Mouse (Mus musculus): ENCODE data around the gene Insr. TPM values are rescaled to one million over a fixed set of nuclear protein-coding genes. Genes with fewer than 3 reads are reported as not detected.

The Insr gene
- polyA plus RNA-seq, 1 experiment from 2014 or later, result 26.3 TPM

- ATAC-seq (replicated peaks; ENCODE audit: insufficient number of reproducible peaks, low FRiP score, low TSS enrichment, low read depth) (no peak), DNase-seq (ENCODE audit: low spot score) (no peak)
- Histone ChIP-seq H3K9me3 (replicated peaks; ENCODE audit: control insufficient read depth, low read length) (no peaks in the 10 kb centered on the region; the same call in 1 of the 2 replicates), H3K36me3 (replicated peaks; ENCODE audit: control insufficient read depth, insufficient read depth, low read depth, low read length) (no peaks in the 10 kb centered on the region), H3K27me3 (ENCODE audit: control insufficient read depth, insufficient read depth, low read length) (no peaks in the 10 kb centered on the region), H3K4me1 (ENCODE audit: control insufficient read depth, insufficient read depth, low read length) (no peaks in the 10 kb centered on the region), H3K9ac (replicated peaks; ENCODE audit: low read length) (no peak overlapping the region), H3K4me3 (ENCODE audit: low read depth, low read length) (no peak overlapping the region), H3K27ac (replicated peaks; ENCODE audit: low read depth, low read length) (no peak overlapping the region), H3K4me2 (ENCODE audit: low read depth, low read length) (no peak overlapping the region)
- 87% methylated on average over 3 of the region's 3 CpGs for WGBS
These were observed 1.9 kb upstream of the Insr start for GRCm38 (mm10) chr8:3281296-3281695.

GRCm38 (mm10) chr8:3280266-3280910 is 971 bp upstream of the Insr start:
- ATAC-seq (replicated peaks; ENCODE audit: insufficient number of reproducible peaks, low FRiP score, low TSS enrichment, low read depth) (no peak), DNase-seq (ENCODE audit: low spot score) (no peak)
- Histone ChIP-seq H3K4me2 (ENCODE audit: low read depth, low read length) (no peak overlapping the region), H3K4me1 (ENCODE audit: control insufficient read depth, insufficient read depth, low read length) (no peaks in the 10 kb centered on the region), H3K27me3 (ENCODE audit: control insufficient read depth, insufficient read depth, low read length) (no peaks in the 10 kb centered on the region), H3K27ac (replicated peaks; ENCODE audit: low read depth, low read length) (no peak overlapping the region), H3K4me3 (ENCODE audit: low read depth, low read length) (no peak overlapping the region), H3K9me3 (replicated peaks; ENCODE audit: control insufficient read depth, low read length) (no peaks in the 10 kb centered on the region; the same call in 1 of the 2 replicates), H3K9ac (replicated peaks; ENCODE audit: low read length) (no peak overlapping the region), H3K36me3 (replicated peaks; ENCODE audit: control insufficient read depth, insufficient read depth, low read depth, low read length) (no peaks in the 10 kb centered on the region)
- 29% methylated on average over 11 of the region's 11 CpGs for WGBS

GRCm38 (mm10) chr8:3279721-3280077 is 282 bp upstream of the Insr start:
- H3K4me1 ChIP-seq (ENCODE audit: control insufficient read depth, insufficient read depth, low read length), result no peaks in the 10 kb centered on the region
- peak overlapping the region; percentile 91 for H3K9ac ChIP-seq (replicated peaks; ENCODE audit: low read length)

GRCm38 (mm10) chr8:3278181-3278820 is 1.1 kb downstream of the Insr start:
- H3K4me3 ChIP-seq (ENCODE audit: low read depth, low read length), result peak overlapping the region; percentile 85
- no peaks in the 10 kb centered on the region; the same call in 1 of the 2 replicates for H3K9me3 ChIP-seq (replicated peaks; ENCODE audit: control insufficient read depth, low read length)
- H3K27ac ChIP-seq (replicated peaks; ENCODE audit: low read depth, low read length), result no peak overlapping the region
- ATAC-seq (replicated peaks; ENCODE audit: insufficient number of reproducible peaks, low FRiP score, low TSS enrichment, low read depth), result no peak; the same call in 1 of the 2 replicates
- 39% methylated on average over 15 of the region's 15 CpGs for WGBS
- H3K4me1 ChIP-seq (ENCODE audit: control insufficient read depth, insufficient read depth, low read length), result no peaks in the 10 kb centered on the region
- H3K4me2 ChIP-seq (ENCODE audit: low read depth, low read length), result peak overlapping the region; percentile 52
- peak; percentile 38 for DNase-seq (ENCODE audit: low spot score)
- H3K36me3 ChIP-seq (replicated peaks; ENCODE audit: control insufficient read depth, insufficient read depth, low read depth, low read length), result no peaks in the 10 kb centered on the region
- peak overlapping the region; percentile 91 for H3K9ac ChIP-seq (replicated peaks; ENCODE audit: low read length)
- no peaks in the 10 kb centered on the region for H3K27me3 ChIP-seq (ENCODE audit: control insufficient read depth, insufficient read depth, low read length)

More at GRCm38 (mm10) chr8:3279721-3280077, 282 bp upstream of the Insr start:
- WGBS, result under 1% methylated on average over 18 of the region's 18 CpGs
- H3K36me3 ChIP-seq (replicated peaks; ENCODE audit: control insufficient read depth, insufficient read depth, low read depth, low read length), result no peaks in the 10 kb centered on the region
- no peaks in the 10 kb centered on the region; the same call in 1 of the 2 replicates for H3K9me3 ChIP-seq (replicated peaks; ENCODE audit: control insufficient read depth, low read length)
- H3K27ac ChIP-seq (replicated peaks; ENCODE audit: low read depth, low read length), result no peak overlapping the region
- H3K4me3 ChIP-seq (ENCODE audit: low read depth, low read length), result peak overlapping the region; percentile 85
- no peaks in the 10 kb centered on the region for H3K27me3 ChIP-seq (ENCODE audit: control insufficient read depth, insufficient read depth, low read length)
- peak overlapping the region; percentile 52 for H3K4me2 ChIP-seq (ENCODE audit: low read depth, low read length)
- ATAC-seq (replicated peaks; ENCODE audit: insufficient number of reproducible peaks, low FRiP score, low TSS enrichment, low read depth) (no peak), DNase-seq (ENCODE audit: low spot score) (no peak)

GRCm38 (mm10) chr8:3277266-3277665 is 2.2 kb downstream of the Insr start:
- H3K27ac ChIP-seq (replicated peaks; ENCODE audit: low read depth, low read length), result no peak overlapping the region
- 94% methylated on average over 9 of the region's 9 CpGs for WGBS
- ATAC-seq (replicated peaks; ENCODE audit: insufficient number of reproducible peaks, low FRiP score, low TSS enrichment, low read depth) (no peak), DNase-seq (ENCODE audit: low spot score) (no peak)
- no peaks in the 10 kb centered on the region for H3K9me3 ChIP-seq (replicated peaks; ENCODE audit: control insufficient read depth, low read length)
- H3K36me3 ChIP-seq (replicated peaks; ENCODE audit: control insufficient read depth, insufficient read depth, low read depth, low read length), result no peaks in the 10 kb centered on the region; the same call in 1 of the 2 replicates
- H3K4me1 ChIP-seq (ENCODE audit: control insufficient read depth, insufficient read depth, low read length), result no peaks in the 10 kb centered on the region
- H3K9ac ChIP-seq (replicated peaks; ENCODE audit: low read length), result no peak overlapping the region
- no peak overlapping the region for H3K4me3 ChIP-seq (ENCODE audit: low read depth, low read length)
- no peak overlapping the region for H3K4me2 ChIP-seq (ENCODE audit: low read depth, low read length)
- no peaks in the 10 kb centered on the region for H3K27me3 ChIP-seq (ENCODE audit: control insufficient read depth, insufficient read depth, low read length)

GRCm38 (mm10) chr8:3276009-3276408 is 3.4 kb downstream of the Insr start:
- no peak for DNase-seq (ENCODE audit: low spot score)
- Histone ChIP-seq H3K36me3 (replicated peaks; ENCODE audit: control insufficient read depth, insufficient read depth, low read depth, low read length) (no peaks in the 10 kb centered on the region; the same call in 1 of the 2 replicates), H3K9me3 (replicated peaks; ENCODE audit: control insufficient read depth, low read length) (no peaks in the 10 kb centered on the region), H3K4me3 (ENCODE audit: low read depth, low read length) (no peak overlapping the region), H3K4me2 (ENCODE audit: low read depth, low read length) (no peak overlapping the region), H3K27ac (replicated peaks; ENCODE audit: low read depth, low read length) (no peak overlapping the region), H3K27me3 (ENCODE audit: control insufficient read depth, insufficient read depth, low read length) (no peaks in the 10 kb centered on the region), H3K9ac (replicated peaks; ENCODE audit: low read length) (no peak overlapping the region), H3K4me1 (ENCODE audit: control insufficient read depth, insufficient read depth, low read length) (no peaks in the 10 kb centered on the region)
- 95% methylated on average over 8 of the region's 8 CpGs for WGBS
- ATAC-seq (replicated peaks; ENCODE audit: insufficient number of reproducible peaks, low FRiP score, low TSS enrichment, low read depth), result no peak

GRCm38 (mm10) chr8:3275189-3275588 is 4.2 kb downstream of the Insr start:
- Histone ChIP-seq H3K9me3 (replicated peaks; ENCODE audit: control insufficient read depth, low read length) (no peaks in the 10 kb centered on the region), H3K4me1 (ENCODE audit: control insufficient read depth, insufficient read depth, low read length) (no peaks in the 10 kb centered on the region), H3K4me2 (ENCODE audit: low read depth, low read length) (no peak overlapping the region), H3K27me3 (ENCODE audit: control insufficient read depth, insufficient read depth, low read length) (no peaks in the 10 kb centered on the region), H3K4me3 (ENCODE audit: low read depth, low read length) (no peak overlapping the region), H3K27ac (replicated peaks; ENCODE audit: low read depth, low read length) (no peak overlapping the region), H3K9ac (replicated peaks; ENCODE audit: low read length) (no peak overlapping the region), H3K36me3 (replicated peaks; ENCODE audit: control insufficient read depth, insufficient read depth, low read depth, low read length) (no peaks in the 10 kb centered on the region; the same call in 1 of the 2 replicates)
- DNase-seq (ENCODE audit: low spot score), result no peak
- WGBS, result 68% methylated on average over 5 of the region's 5 CpGs
- no peak for ATAC-seq (replicated peaks; ENCODE audit: insufficient number of reproducible peaks, low FRiP score, low TSS enrichment, low read depth)

- Histone ChIP-seq H3K4me1 (ENCODE audit: control insufficient read depth, insufficient read depth, low read length) (no peaks in the 10 kb centered on the region), H3K4me3 (ENCODE audit: low read depth, low read length) (no peak overlapping the region), H3K27ac (replicated peaks; ENCODE audit: low read depth, low read length) (no peak overlapping the region), H3K27me3 (ENCODE audit: control insufficient read depth, insufficient read depth, low read length) (no peaks in the 10 kb centered on the region), H3K9ac (replicated peaks; ENCODE audit: low read length) (no peak overlapping the region), H3K4me2 (ENCODE audit: low read depth, low read length) (no peak overlapping the region), H3K36me3 (replicated peaks; ENCODE audit: control insufficient read depth, insufficient read depth, low read depth, low read length) (no peaks in the 10 kb centered on the region; the same call in 1 of the 2 replicates), H3K9me3 (replicated peaks; ENCODE audit: control insufficient read depth, low read length) (no peaks in the 10 kb centered on the region)
- no peak for DNase-seq (ENCODE audit: low spot score)
- 92% methylated on average over 3 of the region's 3 CpGs for WGBS
- ATAC-seq (replicated peaks; ENCODE audit: insufficient number of reproducible peaks, low FRiP score, low TSS enrichment, low read depth), result no peak
These were observed 5.6 kb downstream of the Insr start for GRCm38 (mm10) chr8:3273799-3274198.

All from embryonic facial prominence, embryonic 11.5 days (tissue).